Mouse (Mus musculus): Measurements from ENCODE around the gene Cd302. TPM values are rescaled to one million over a fixed set of nuclear protein-coding genes. Genes with fewer than 3 reads are reported as not detected.
A peak's percentile ranks its signal among the peaks of the same experiment; 100 is the strongest.

Cd302 gene
- total RNA-seq, 2 experiments from 2014 or later: 7.4 to 8.6 TPM

DNA sequence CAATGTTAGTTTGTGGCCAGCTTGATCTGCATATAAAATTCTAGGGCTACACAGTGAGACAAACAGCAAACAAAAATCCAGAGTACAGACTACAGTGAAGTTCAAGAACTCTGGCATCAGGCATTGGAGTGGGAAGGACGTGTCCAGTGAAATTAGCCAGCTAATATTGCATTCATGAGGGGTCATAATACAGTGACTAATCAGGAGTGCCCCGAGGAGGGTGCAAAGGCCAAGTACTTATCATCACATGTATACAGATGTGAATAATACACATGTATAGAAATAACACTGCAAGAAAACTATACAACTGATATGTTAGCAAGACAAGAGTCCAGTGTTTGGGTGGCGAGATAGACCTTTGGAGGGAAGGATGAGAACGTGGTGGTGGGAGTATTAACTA lies 31.5 kb downstream of the Cd302 start:
- no peak for DNase-seq

- no peak for DNase-seq
Measured at GRCm38 (mm10) chr2:60234506-60234905, 49.8 kb downstream of the Cd302 start.

DNA sequence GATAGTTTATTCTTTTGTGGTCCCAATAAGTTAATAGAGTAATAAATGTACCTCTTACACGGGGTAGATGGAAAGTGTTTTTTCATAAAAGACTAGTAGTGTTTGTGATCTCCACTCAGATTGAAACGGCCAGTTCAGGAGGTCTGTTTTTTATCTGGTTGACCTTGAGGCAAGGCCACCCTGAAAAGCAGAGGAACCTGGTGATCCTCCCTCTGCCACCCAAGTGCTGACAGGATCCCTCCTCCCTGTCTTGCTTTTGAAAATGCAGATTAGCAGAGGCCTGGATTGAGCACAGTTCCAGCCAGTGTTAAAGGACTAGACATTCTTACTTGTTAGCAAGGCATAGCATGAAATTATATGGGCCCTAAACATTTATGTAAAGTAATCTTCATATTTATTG lies 51.1 kb downstream of the Cd302 start:
- DNase-seq: peak; percentile 45

DNA sequence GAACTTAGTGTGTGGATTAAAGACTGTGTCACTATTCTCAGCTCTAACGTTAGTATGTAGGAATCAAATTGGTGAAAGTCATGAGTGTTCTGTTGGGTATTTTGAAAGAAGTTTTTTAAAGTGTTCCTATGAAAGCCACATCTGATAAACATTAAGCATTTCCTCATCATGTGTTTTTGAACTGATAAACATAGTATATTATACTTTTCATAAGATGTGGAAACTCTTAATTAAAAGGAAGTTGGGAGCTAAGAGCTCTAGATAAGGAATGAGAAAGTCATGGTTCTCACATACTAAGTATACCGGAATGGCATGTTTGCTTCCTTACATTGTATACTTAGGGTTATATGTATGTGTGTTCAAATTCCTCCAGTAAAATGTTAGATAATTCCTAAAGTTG lies 53.9 kb downstream of the Cd302 start:
- DNase-seq: no peak

GRCm38 (mm10) chr2:60228470-60228869 lies 55.8 kb downstream of the Cd302 start:
- no peak for DNase-seq

- no peak for DNase-seq
Measured at GRCm38 (mm10) chr2:60223489-60223888, 60.8 kb downstream of the Cd302 start.

- no peak for DNase-seq
Measured at GRCm38 (mm10) chr2:60221954-60222353, 62.3 kb downstream of the Cd302 start.

DNA sequence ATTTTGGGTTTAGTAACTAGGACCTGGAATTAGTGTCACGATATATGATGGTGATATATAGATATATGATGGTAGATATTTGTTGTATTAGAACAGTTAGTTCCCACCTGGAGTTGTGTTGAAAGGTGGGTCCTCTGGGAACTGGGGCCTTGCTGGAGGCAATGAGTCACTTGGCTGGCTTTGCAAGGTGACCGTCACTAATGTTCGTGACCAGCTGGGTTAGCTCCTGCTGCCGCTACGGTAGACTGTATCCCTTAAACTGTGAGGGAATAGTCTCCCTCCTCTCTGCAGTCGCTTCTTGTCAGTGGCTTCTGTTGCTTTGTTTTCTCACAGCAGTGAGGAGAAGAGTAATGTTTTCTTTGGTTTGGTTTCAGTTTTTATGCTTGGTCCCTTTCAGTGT lies 63.1 kb downstream of the Cd302 start:
- DNase-seq: peak; percentile 31

DNA sequence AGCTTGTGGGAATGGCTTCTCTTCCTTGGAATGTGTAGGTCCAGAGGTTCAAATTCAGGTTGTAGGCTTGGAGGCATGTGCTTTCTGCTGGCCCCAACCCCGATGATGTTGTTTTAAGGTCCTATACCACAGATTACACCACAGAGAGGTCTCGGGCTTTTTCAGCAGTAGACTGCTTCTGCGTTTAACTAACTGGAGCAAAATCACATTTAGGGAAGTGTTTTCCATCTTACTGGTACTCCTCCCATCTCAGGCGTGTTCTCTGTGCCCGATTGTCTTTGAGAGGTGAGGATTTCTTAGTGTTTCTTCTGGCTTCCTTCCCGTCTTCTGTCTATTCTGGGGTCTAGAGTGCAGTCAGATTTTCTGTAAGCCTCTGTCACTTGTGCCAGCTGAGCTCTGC lies 66.7 kb downstream of the Cd302 start:
- DNase-seq: no peak

DNA sequence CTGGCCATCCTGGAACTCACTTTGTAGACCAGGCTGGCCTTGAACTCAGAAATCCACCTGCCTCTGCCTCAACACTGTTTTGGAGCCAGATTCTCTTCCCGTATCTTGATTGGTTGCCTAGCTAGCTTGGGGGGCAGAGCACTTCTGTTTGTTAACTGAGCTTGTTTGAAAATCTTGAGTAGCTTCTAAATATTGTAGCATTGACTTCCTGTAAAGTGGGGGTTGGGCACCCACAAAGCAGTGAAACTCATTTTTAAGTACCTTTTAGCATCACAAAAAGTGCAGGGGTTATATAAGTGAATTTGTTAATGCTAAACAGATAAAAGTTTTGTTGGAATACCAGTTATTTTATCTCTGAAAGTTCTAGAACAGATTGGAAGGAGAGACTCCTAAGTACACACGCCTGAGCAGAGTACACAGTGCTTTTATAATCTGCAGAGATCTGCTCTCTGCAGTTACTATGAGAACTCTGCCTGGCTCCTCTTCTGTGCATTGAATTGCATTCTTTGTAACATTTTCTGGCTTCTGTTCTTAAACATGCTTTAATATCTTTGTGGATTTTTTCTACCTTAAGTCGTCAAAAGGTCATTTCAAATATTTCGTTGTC lies 67.6 kb downstream of the Cd302 start:
- DNase-seq: no peak

- DNase-seq: no peak
Measured at GRCm38 (mm10) chr2:60214683-60215082, 69.6 kb downstream of the Cd302 start.

DNA sequence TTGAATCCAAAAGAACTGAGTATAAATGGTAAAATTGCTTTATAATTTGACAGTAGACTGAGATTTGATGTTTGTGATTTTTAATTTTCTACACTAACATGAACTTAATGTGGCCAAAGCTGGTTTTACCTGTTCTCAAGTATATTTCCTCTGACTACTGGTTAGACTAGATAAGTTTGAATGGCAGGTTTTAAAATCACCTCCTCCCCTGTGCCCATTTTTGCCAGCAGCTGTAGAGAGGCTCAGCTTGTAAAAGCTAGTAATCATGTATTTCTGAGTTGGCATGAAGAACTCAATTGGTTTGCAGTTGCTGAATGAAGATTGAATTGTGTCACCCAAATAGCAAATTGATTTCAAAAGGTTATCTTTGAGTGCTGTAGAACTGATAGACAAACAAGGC lies 71.8 kb downstream of the Cd302 start:
- no peak for DNase-seq

DNA sequence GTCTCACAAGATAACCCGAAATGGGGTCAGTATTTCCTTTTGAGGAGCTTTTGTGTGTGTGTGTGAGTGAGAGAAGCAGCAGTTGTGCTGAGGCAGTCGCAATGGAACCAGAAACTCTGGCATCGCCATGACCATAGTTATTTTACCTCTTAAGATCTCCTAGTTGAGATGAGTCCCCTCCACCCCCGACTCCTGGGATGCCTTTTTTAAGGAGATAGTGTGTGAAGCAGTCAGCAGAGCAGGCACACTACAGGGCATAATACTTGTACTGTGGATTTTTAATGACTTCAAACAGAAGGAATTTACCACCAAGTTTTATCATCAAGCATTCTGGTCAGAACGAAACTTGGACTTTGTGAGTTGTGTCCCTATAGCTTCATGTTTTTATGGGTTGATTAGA lies 73.5 kb downstream of the Cd302 start:
- DNase-seq: no peak

DNA sequence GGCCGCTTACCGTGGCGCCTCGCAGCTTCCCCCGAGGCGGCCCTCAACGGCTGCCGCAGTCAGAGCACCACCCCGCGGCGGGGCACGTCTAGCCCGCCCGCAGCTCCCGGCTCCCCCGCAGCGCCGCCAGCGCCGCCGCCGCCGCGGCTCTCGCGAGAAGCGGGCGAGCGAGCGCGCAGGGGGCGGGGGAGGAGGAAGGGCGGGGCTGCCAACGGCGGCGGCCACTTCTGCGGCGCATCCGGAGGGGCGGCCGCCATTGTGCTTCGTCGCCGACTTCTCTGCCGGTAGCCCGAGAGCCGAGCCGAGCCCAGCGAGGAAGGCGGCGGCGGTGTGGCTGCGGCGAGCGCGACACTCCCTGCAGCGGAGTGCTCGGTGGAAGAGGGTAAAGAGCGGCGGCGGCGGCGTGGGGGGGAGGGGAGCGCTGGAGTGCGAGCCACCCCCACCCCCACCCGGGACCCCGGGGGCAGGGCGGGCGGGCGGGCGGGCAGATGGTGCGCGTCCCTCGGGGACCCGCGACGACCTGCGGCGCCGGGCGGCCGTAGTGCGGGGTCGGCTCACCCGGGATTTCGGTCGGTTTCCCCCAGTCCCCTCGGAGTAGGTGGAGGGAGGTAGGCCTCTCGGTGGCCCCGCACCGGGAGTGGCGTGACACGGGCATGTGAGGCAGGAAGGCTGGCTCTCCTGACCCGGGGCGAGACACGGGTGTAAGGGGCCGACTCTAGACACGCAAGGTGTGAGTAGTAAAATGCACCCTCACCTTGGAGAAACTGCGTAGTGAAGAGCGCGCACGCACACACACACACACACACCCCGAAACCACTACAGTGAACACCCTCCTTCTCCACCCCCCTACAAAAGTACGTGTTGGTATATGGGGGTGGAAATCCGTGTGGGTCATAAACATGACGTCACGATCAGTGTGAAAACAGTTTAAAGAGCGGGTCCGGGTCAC lies 74.3 kb downstream of the Cd302 start, which contains the start of the genes Baz2b and March7:
Gene Baz2b, minus strand, starts transcription at position 137 of the 949 bp plus-strand sequence.
Gene March7, plus strand, starts transcription at position 185 of the 949 bp plus-strand sequence.
- DNase-seq: peak; percentile 91

GRCm38 (mm10) chr2:60209122-60209611 lies 75.1 kb downstream of the Cd302 start:
- DNase-seq: peak; percentile 70

DNA sequence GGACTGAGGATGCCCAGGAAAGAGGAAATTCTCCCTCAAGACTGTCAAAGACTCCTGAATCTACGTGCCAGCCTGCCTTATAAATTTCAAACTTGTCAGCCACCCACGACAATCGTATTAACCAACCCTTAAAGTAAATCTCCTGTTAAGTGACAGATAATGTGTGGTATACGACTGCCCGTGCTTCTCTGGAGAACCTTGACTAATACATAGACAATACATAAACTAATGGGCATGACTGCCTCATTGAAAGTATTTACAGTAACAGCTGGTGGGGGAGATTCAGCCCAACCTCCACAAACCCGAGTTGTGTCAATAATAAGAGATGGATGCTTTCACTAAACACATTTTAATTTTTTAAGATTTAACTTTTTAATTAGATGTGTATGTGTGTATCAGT lies 78.5 kb downstream of the Cd302 start:
- no peak for DNase-seq

GRCm38 (mm10) chr2:60204162-60204561 lies 80.1 kb downstream of the Cd302 start:
- DNase-seq: no peak

DNA sequence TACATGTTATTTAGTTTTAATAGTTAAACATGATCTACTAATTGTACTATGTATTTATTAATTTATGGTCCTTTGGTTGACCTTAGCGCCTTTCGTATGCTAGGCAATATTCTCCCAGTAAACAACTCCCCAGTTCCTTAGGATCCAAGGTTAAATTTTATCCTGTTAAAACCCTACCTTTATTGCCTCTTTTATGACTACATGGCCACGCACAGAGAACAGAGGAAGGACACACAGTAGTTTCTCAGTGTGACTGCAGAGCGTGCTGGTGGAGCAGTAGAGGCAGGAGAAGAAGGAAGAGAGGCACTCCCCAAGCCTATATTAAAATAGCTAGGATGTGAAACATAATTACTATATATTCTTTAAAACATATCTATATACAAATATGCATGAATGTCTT lies 80.6 kb downstream of the Cd302 start:
- DNase-seq: no peak

GRCm38 (mm10) chr2:60202900-60203530 lies 81.3 kb downstream of the Cd302 start:
- DNase-seq: no peak

Measured in heart, postnatal 4 days (tissue).